In the genomic region with DNA sequence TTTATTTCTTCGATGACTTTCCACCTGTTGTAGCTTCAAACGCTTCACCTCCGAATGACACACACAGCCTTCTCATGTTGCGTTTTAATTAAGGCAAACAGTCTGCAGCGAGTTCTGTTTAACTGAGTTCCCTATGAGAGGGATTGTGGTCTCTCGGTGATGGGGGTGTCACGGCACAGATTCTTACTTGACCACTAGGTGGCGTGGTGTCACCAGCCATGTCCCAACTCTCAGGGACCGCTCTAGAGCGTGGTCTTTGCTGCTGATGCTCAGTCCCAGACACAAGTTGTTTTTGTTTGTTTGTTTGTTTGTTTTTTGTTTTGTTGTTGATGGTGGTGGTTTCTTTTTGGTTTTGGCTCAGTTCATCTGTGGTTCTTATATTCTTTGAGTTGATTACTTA, we compare ENCODE assay signal across 8 mouse cellular contexts. TPM values are rescaled to one million over a fixed set of nuclear protein-coding genes. Genes with fewer than 3 reads are reported as not detected.
DNase-seq lines count a peak whose midpoint lies in the region; ATAC-seq lines count a peak whose summit lies in the region.

No protein-coding gene starts in this region.

- ATAC-seq in kidney, embryonic 16.5 days (ENCODE audit: low FRiP score, low TSS enrichment): 0 out of 2 replicates have a peak, but pooled peaks have one; percentile 77
- peak; percentile 76 for ATAC-seq in liver, embryonic 11.5 days (replicated peaks; ENCODE audit: low FRiP score)

- no peak overlapping the region for H3K4me2 ChIP-seq in kidney, embryonic 16.5 days (replicated peaks; ENCODE audit: low read depth, low read length)
- H3K4me2 ChIP-seq in liver, embryonic 11.5 days: no peak overlapping the region

- no peaks in the 10 kb centered on the region for H3K9me3 ChIP-seq in kidney, embryonic 16.5 days (ENCODE audit: low read length)
- H3K9me3 ChIP-seq in liver, embryonic 11.5 days (ENCODE audit: control insufficient read depth, low read length): no peaks in the 10 kb centered on the region

- no peaks in the 10 kb centered on the region for H3K27me3 ChIP-seq in kidney, embryonic 16.5 days (ENCODE audit: insufficient read depth, low read length)
- H3K27me3 ChIP-seq in liver, embryonic 11.5 days (replicated peaks; ENCODE audit: control insufficient read depth, insufficient read depth, low read length): no peaks in the 10 kb centered on the region

- no peaks in the 10 kb centered on the region for H3K4me1 ChIP-seq in kidney, embryonic 16.5 days (ENCODE audit: insufficient read depth, low read length)
- H3K4me1 ChIP-seq in liver, embryonic 11.5 days (replicated peaks; ENCODE audit: control insufficient read depth, insufficient read depth, low read length): no peaks in the 10 kb centered on the region

- H3K4me3 ChIP-seq in kidney, embryonic 16.5 days (ENCODE audit: low read length): no peak overlapping the region
- no peak overlapping the region for H3K4me3 ChIP-seq in liver, embryonic 11.5 days (ENCODE audit: low read depth, low read length)

- peak; percentile 83 for DNase-seq in CD4-positive, CD25-positive, alpha-beta regulatory T cell, adult 2 months (ENCODE audit: low read depth, low spot score)
- peak; percentile 31 for DNase-seq in WW6 (ENCODE audit: low read depth, low spot score)
- DNase-seq in embryo, embryonic 10 days (ENCODE audit: low spot score): peak; percentile 91
- peak; percentile 41 to 44 for DNase-seq in heart, adult 9 months (ENCODE audit: low spot score in 2 of 2)
- DNase-seq in liver, embryonic 11.5 days (ENCODE audit: low spot score): peak; percentile 54
- DNase-seq in naive thymus-derived CD4-positive, alpha-beta T cell, adult 2 months (ENCODE audit: low read depth): peak; percentile 77
- DNase-seq in thymus, postnatal 0 days (ENCODE audit: low spot score): peak; percentile 70

- H3K27ac ChIP-seq in kidney, embryonic 16.5 days (ENCODE audit: low read length): no peak overlapping the region
- H3K27ac ChIP-seq in liver, embryonic 11.5 days (ENCODE audit: low read depth, low read length): no peak overlapping the region

- H3K9ac ChIP-seq in kidney, embryonic 16.5 days (replicated peaks; ENCODE audit: low read length): no peak overlapping the region
- H3K9ac ChIP-seq in liver, embryonic 11.5 days (ENCODE audit: low read depth, low read length): no peak overlapping the region

- peaks cover 33% of the 10 kb centered on the region for H3K36me3 ChIP-seq in kidney, embryonic 16.5 days (ENCODE audit: insufficient read depth, low read length)
- H3K36me3 ChIP-seq in liver, embryonic 11.5 days (ENCODE audit: control insufficient read depth, insufficient read depth, low read length): peaks cover 4% of the 10 kb centered on the region; the same call in 1 of the 2 replicates

- 12% methylated on average over 10 of the region's 10 CpGs for WGBS in kidney, embryonic 16.5 days
- 19% methylated on average over 10 of the region's 10 CpGs for WGBS in liver, embryonic 11.5 days

RNA-seq across cellular contexts. Expression of gene Asb1, which starts 16.6 kb away (rescaled TPM):
- 5.0 and 6.6 TPM in 2 replicates for polyA plus RNA-seq in kidney, embryonic 16.5 days (2015; fragmentation: Nextera tagmentation; extraction: Ambion mirVana)
- 12.2 and 13.4 TPM in 2 replicates for polyA plus RNA-seq in liver, embryonic 11.5 days (2014; fragmentation: Nextera tagmentation; extraction: Ambion mirVana)
- 4.0 and 4.3 TPM in 2 replicates for polyA plus RNA-seq in thymus, postnatal 0 days (2015; fragmentation: Nextera tagmentation; extraction: Ambion mirVana)

RNA-seq across cellular contexts. Expression of gene Traf3ip1, which starts 29.3 kb away (rescaled TPM):
- polyA plus RNA-seq in kidney, embryonic 16.5 days (2015; fragmentation: Nextera tagmentation; extraction: Ambion mirVana): 10.7 and 11.3 TPM in 2 replicates
- 4.4 TPM in 2 replicates for polyA plus RNA-seq in liver, embryonic 11.5 days (2014; fragmentation: Nextera tagmentation; extraction: Ambion mirVana)
- polyA plus RNA-seq in thymus, postnatal 0 days (2015; fragmentation: Nextera tagmentation; extraction: Ambion mirVana): 4.6 and 5.1 TPM in 2 replicates

Comparison
In these comparisons a context has a peak if more than half of its experiments do, and no peak if none do; other contexts are left out.
1. DNase-seq: peak in every context shown above with its lines; median percentile 91 in embryo, embryonic 10 days; 83 in CD4-positive, CD25-positive, alpha-beta regulatory T cell, adult 2 months; 77 in naive thymus-derived CD4-positive, alpha-beta T cell, adult 2 months; 70 in thymus, postnatal 0 days; 54 in liver, embryonic 11.5 days; 42 in heart, adult 9 months; 31 in WW6.